Mouse (Mus musculus) embryonic facial prominence, embryonic 11.5 days (tissue): ENCODE data around the gene Cdk5rap3. TPM values are rescaled to one million over a fixed set of nuclear protein-coding genes. Genes with fewer than 3 reads are reported as not detected.

ENCODE experiments used
- ATAC-seq: fragments of 200-750 bp; cut with Nextera tagmentation; replicated peaks from 2 replicates; pipeline ENCODE4 v1.8.0; 2017; ENCODE audit warnings: low read depth; ENCODE audit not compliant: insufficient number of reproducible peaks, low FRiP score, low TSS enrichment
- DNase-seq: peaks from one replicate; pipeline ENCODE4 v3.0.0-alpha.2; 2015; ENCODE audit warnings: low spot score
- H3K27ac ChIP-seq: fragments of 300-500 bp; sonication (generic); replicated peaks from 2 replicates; pipeline ENCODE4 v1.5.1; 2014; ENCODE audit warnings: mild to moderate bottlenecking, low read depth, low read length, control low read depth
- H3K27me3 ChIP-seq: fragments of 300-500 bp; sonication (generic); 2 replicates; pipeline ENCODE4 v1.6.1; 2014; ENCODE audit warnings: mild to moderate bottlenecking, low read length, moderate library complexity, mixed read lengths; ENCODE audit not compliant: control insufficient read depth, insufficient read depth
- H3K36me3 ChIP-seq: fragments of 300-500 bp; sonication (generic); replicated peaks from 2 replicates; pipeline ENCODE4 v1.6.1; 2014; ENCODE audit warnings: low read depth, mild to moderate bottlenecking, low read length, moderate library complexity, mixed read lengths; ENCODE audit not compliant: control insufficient read depth, insufficient read depth
- H3K4me1 ChIP-seq: fragments of 300-500 bp; sonication (generic); 2 replicates; pipeline ENCODE4 v1.6.1; 2014; ENCODE audit warnings: low read length, mixed read lengths; ENCODE audit not compliant: control insufficient read depth, insufficient read depth
- H3K4me2 ChIP-seq: fragments of 300-500 bp; sonication (generic); 2 replicates; pipeline ENCODE4 v1.6.1; 2014; ENCODE audit warnings: low read depth, mild to moderate bottlenecking, control low read depth, low read length, moderate library complexity
- H3K4me3 ChIP-seq: fragments of 300-500 bp; sonication (generic); 2 replicates; pipeline ENCODE4 v1.5.1; 2014; ENCODE audit warnings: low read depth, low read length, control low read depth
- H3K9ac ChIP-seq: fragments of 300-500 bp; sonication (generic); replicated peaks from 2 replicates; pipeline ENCODE4 v1.6.1; 2014; ENCODE audit warnings: mild to moderate bottlenecking, control low read depth, low read length
- H3K9me3 ChIP-seq: fragments of 300-500 bp; sonication (generic); replicated peaks from 2 replicates; pipeline ENCODE4 v1.6.1; 2016; ENCODE audit warnings: mild to moderate bottlenecking, low read length, inconsistent platforms, mixed read lengths; ENCODE audit not compliant: control insufficient read depth
- WGBS: fragments of 180-500 bp; shearing (Covaris S2); extraction: QIAGEN DNeasy Blood & Tissue Kit; methylation state at CpG from one replicate; pipeline ENCODE4 v1.1.7; 2014; 5-methylcytosine and 5-hydroxymethylcytosine counted together
- polyA plus RNA-seq: library from polyadenylated mRNA; unstranded; fragments of >200 nt; fragmentation: Nextera tagmentation; extraction: Ambion mirVana; gene quantifications from 2 replicates; pipeline ENCODE4 v1.2.1, GENCODE M21; 2014

The Cdk5rap3 gene
- polyA plus RNA-seq, 1 experiment from 2014 or later = 76.0 TPM

DNA sequence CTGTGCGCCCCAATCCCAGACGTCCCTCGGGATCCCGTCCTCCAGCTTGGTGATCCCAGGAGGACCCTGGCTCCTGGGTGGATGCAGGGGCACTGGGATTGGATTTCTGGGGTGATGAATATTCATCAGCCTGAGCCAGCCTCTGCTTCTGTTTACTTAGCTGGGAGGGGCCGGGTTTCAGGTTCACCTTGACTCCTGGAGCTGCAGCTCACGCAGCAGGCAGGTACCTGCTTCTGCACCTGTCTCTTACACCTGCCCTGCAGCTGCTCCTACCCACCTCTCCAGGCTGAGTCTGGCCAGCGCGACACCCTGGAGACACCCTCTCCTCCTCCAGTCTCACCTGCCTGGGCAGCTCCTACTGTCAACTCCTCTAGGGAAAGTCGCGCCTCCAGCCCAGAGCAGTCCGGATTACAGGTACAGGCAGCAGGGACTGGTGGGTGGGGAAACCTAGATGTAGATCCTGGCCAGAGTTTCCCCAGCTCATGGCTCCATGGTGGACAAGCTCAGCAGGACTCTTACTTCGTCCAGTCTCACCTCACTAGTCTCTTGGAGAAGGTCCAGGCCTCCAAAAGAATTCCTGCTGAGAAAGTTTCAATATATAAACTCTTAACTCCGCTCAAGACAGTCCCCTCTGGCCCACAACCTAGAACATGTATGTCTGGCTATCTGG lies 12.9 kb upstream of the Cdk5rap3 start:
- no peak overlapping the region for H3K9ac ChIP-seq

DNA sequence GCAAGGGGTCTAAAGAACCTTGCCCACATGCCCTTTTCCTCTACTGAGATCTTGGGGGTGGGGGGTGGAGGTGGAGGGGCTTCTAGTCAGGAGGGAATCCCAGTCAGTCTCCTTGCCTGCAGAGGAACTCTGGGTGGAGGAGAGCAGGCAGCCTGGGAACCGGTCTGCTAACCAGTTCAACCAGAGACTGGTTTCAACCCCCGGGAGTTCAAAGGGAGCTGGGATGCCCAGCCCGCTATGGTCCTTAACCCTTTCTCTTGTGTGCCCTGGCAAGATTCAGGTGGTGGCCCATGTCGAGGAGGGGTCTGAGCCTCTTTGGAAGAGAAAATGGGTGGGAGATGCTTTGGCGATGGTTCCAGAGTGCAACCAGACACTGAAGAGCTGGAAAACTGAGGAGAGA lies 12.4 kb upstream of the Cdk5rap3 start:
- no peaks in the 10 kb centered on the region for H3K4me1 ChIP-seq
- no peaks in the 10 kb centered on the region for H3K36me3 ChIP-seq
- H3K27me3 ChIP-seq = no peaks in the 10 kb centered on the region; the same call in 1 of the 2 replicates
- WGBS = 3% methylated on average over 5 of the region's 5 CpGs
- no peak overlapping the region for H3K4me2 ChIP-seq
- ATAC-seq = no peak
- H3K9ac ChIP-seq = no peak overlapping the region
- peak; percentile 36 for DNase-seq
- H3K9me3 ChIP-seq = no peaks in the 10 kb centered on the region
- H3K27ac ChIP-seq = no peak overlapping the region
- H3K4me3 ChIP-seq = no peak overlapping the region

More for the DNA sequence above, 12.9 kb upstream of the Cdk5rap3 start:
- WGBS = 12% methylated on average over 13 of the region's 13 CpGs
- DNase-seq (peak; percentile 41), ATAC-seq (no peak)
- Histone ChIP-seq H3K9me3 (no peaks in the 10 kb centered on the region), H3K4me3 (no peak overlapping the region), H3K36me3 (no peaks in the 10 kb centered on the region), H3K4me1 (no peaks in the 10 kb centered on the region), H3K27me3 (no peaks in the 10 kb centered on the region; the same call in 1 of the 2 replicates), H3K4me2 (no peak overlapping the region), H3K27ac (no peak overlapping the region)

DNA sequence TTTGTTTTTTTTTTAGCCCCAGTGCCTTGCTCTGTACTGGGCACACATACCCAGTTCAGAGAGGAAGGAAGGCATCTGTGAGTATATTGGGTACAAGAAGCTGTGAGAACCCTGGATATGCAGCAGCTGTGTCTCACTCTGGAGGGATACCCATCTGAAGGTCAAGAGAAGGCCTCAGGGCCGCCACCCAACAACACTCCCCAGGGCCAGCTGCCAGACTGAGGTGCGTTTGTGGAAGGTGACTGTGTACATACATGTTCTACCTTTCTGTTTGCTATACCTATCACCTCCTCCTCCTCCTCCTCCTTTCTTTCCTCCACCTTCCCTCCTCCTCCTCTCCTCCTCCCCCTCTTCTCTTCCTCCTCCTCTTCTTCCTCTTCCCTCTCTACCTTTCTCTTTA lies 11.8 kb upstream of the Cdk5rap3 start, which contains the start of gene Prr15l:
Gene Prr15l, plus strand, starts transcription at position 17 of the 400 bp plus-strand sequence.
- H3K9ac ChIP-seq = no peak within 1 kb of the TSS
- 0 out of 2 replicates have a peak within 1 kb of the TSS, but pooled peaks have one; percentile 4 for H3K27ac ChIP-seq
- 62% methylated on average over 2 of the region's 2 CpGs for WGBS
- no peak within 1 kb of the TSS for H3K4me3 ChIP-seq
- H3K9me3 ChIP-seq = no peaks in the 10 kb centered on the region
- no peaks in the 10 kb centered on the region for H3K4me1 ChIP-seq
- DNase-seq = no peak
- ATAC-seq = no peak
- H3K36me3 ChIP-seq = no peaks in the 10 kb centered on the region
- H3K4me2 ChIP-seq = no peak within 1 kb of the TSS
- H3K27me3 ChIP-seq = no peaks in the 10 kb centered on the region; the same call in 1 of the 2 replicates

DNA sequence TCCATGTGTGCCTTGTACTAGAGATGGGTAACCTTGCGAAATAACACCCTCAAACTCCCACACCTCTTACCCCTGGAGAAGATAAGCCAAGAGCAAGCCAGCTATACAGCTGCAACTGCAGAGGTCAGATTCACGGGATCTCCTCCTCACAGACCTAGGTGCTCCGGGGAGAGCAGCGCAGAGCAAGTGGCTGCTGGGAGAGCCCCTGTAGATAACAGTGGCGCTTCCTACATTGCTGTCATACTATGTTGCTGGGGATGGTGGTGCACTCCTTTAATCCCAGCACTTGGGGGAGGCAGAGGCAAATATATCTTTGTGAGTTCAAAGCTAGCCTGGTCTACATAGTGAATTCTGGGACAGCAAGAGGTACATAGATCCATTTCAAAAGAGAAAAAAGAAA lies 10.3 kb upstream of the Cdk5rap3 start:
- no peak for ATAC-seq
- no peaks in the 10 kb centered on the region for H3K36me3 ChIP-seq
- WGBS = 80% methylated on average over 5 of the region's 5 CpGs
- H3K4me3 ChIP-seq = no peak overlapping the region
- H3K27me3 ChIP-seq = no peaks in the 10 kb centered on the region; the same call in 1 of the 2 replicates
- no peaks in the 10 kb centered on the region for H3K4me1 ChIP-seq
- no peak overlapping the region; the same call in 1 of the 2 replicates for H3K4me2 ChIP-seq
- no peak for DNase-seq
- no peaks in the 10 kb centered on the region for H3K9me3 ChIP-seq
- no peak overlapping the region for H3K9ac ChIP-seq
- H3K27ac ChIP-seq = no peak overlapping the region

DNA sequence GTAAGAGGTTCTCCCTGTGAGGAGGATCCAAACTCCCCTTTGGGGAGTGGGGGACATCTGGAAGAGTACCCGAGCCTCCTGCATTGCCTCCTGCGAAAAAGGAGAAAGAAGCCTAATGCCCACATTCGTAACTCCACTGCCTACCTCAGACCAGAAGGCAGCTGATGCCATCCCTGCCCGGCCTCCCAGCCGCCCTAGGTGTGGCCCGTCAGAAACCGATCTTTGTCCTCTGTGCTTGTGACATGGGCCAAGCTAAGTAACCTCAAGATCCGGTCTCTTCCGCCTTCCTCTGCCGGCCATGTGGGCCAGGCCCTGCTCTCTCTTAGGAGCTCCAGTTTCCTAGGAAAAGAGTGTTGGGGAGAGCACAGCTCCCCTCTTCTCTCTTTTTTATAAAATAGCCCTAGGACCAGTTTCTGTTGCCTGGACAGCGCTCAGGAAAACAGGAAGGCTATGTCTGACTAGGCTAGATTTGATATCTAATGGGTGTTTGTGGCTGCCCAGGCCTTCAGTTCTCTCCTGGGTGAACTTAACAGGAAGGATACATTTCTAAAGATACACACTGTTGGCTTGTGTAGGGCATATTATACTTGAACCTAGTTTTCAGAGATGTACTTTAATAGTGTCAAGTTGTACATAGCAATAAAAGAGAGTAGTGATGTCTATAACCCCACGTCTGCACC lies 9.3 kb upstream of the Cdk5rap3 start:
- Histone ChIP-seq H3K9me3 (no peaks in the 10 kb centered on the region), H3K27me3 (no peaks in the 10 kb centered on the region; the same call in 1 of the 2 replicates), H3K27ac (no peak overlapping the region), H3K4me3 (no peak overlapping the region), H3K36me3 (no peaks in the 10 kb centered on the region), H3K4me2 (no peak overlapping the region), H3K9ac (no peak overlapping the region), H3K4me1 (no peaks in the 10 kb centered on the region)
- no peak for ATAC-seq
- WGBS = 85% methylated on average over 12 of the region's 12 CpGs
- no peak for DNase-seq

DNA sequence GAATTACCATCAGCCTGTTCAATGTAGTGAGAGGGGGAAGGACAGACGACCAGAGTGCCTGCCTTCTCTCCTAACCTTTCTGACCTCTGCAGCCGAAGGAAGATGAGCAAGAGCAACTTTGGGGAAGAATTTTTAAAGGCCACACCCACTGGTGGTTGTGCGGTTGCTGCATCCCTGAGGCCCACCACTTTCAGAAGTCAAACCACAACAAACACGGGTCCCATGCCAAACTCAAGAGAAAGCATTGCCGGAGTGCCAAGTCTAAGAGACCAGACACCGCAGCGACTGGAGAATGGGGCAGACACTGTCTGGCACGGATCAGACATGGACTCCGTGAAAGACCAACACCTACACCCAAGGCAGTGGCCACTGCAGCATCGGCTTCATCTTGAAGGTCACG lies 8.6 kb upstream of the Cdk5rap3 start:
- Histone ChIP-seq H3K27me3 (no peaks in the 10 kb centered on the region; the same call in 1 of the 2 replicates), H3K36me3 (no peaks in the 10 kb centered on the region), H3K4me2 (no peak overlapping the region), H3K4me3 (no peak overlapping the region), H3K9me3 (no peaks in the 10 kb centered on the region), H3K9ac (no peak overlapping the region), H3K4me1 (no peaks in the 10 kb centered on the region), H3K27ac (no peak overlapping the region)
- 74% methylated on average over 11 of the region's 11 CpGs for WGBS
- DNase-seq = no peak
- ATAC-seq = no peak

DNA sequence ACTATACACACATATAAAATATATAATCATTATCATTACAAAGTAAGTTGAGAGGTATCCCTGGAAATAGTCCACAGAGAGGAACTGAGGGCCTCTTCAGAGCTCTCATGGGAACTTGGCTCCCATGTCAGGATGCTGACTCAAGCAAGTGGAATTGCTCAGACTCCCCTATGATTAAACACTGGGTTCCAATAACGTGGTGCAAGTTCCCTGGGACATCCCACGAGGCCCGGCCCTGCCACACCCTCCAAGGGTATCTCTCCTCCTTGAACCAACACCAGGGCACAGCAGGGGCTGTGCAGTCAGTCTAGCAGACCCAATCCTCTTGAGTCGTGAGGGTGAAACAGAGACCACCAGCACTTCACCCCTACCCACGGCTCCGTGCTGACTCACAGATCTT lies 2.7 kb upstream of the Cdk5rap3 start:
- ATAC-seq (no peak), DNase-seq (no peak)
- Histone ChIP-seq H3K4me2 (no peak overlapping the region), H3K36me3 (no peaks in the 10 kb centered on the region), H3K4me1 (no peaks in the 10 kb centered on the region; the same call in 1 of the 2 replicates), H3K27ac (no peak overlapping the region), H3K27me3 (no peaks in the 10 kb centered on the region), H3K4me3 (no peak overlapping the region), H3K9me3 (no peaks in the 10 kb centered on the region), H3K9ac (no peak overlapping the region)
- WGBS = 69% methylated on average over 6 of the region's 6 CpGs

DNA sequence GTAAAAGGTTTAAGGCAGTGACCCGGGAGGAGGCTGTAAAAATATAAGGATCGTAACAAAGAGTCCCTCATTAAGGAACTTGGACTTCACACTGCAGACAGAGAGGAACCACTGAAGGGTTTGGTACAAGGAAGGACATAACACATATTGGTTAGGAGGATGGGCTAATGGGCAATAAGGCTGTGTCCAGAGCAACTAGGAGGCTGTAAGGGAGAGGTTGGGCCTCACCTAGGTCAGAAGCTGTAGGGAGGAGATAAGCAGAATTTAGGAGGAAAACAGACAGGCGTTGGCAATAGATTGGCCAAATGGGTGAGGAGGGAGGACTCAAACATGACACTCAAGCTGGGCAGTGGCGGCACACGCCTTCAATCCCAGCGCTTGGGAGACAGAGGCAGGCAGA lies 1.1 kb upstream of the Cdk5rap3 start:
- no peak overlapping the region for H3K4me2 ChIP-seq
- H3K9me3 ChIP-seq = no peaks in the 10 kb centered on the region
- no peak overlapping the region for H3K27ac ChIP-seq
- ATAC-seq (no peak), DNase-seq (no peak)
- H3K4me3 ChIP-seq = no peak overlapping the region
- H3K4me1 ChIP-seq = no peaks in the 10 kb centered on the region; the same call in 1 of the 2 replicates
- H3K27me3 ChIP-seq = no peaks in the 10 kb centered on the region
- no peak overlapping the region for H3K9ac ChIP-seq
- no peaks in the 10 kb centered on the region for H3K36me3 ChIP-seq
- WGBS = 91% methylated on average over 6 of the region's 6 CpGs
